Mouse (Mus musculus) bone marrow, adult 2 months (tissue): ENCODE measurements around the gene Xpr1.

ENCODE experiments used
- CTCF ChIP-seq: fragments of 200-500 bp; IDR thresholded peaks from 2 replicates; pipeline ENCODE4 v1.5.1; 2011; ENCODE audit warnings: low read length, control low read depth; ENCODE audit not compliant: control insufficient read depth, insufficient read depth
- POLR2A ChIP-seq: fragments of 200-500 bp; IDR thresholded peaks from 2 replicates; pipeline ENCODE4 v1.6.1; 2011; ENCODE audit warnings: low read depth, mild to moderate bottlenecking, control low read depth, low read length, borderline replicate concordance; ENCODE audit not compliant: control insufficient read depth

GRCm38 (mm10) chr1:155250531-155251135 is 166.6 kb downstream of the Xpr1 start:
- TF ChIP-seq POLR2A (no peak), CTCF (no peak)
